Mouse (Mus musculus): Measurements from ENCODE around the gene Hnf4a.

Gene Hnf4a

GRCm38 (mm10) chr2:163552518-163552929, 45.9 kb downstream of the Hnf4a start:
- DNase-seq: no peak

- no peak for DNase-seq
Measured at GRCm38 (mm10) chr2:163554425-163554982, 47.9 kb downstream of the Hnf4a start.

- no peak for DNase-seq
Measured at GRCm38 (mm10) chr2:163554996-163555395, 48.4 kb downstream of the Hnf4a start.

- DNase-seq: no peak
Measured at GRCm38 (mm10) chr2:163555417-163555816, 48.8 kb downstream of the Hnf4a start.

GRCm38 (mm10) chr2:163558548-163558947, 51.9 kb downstream of the Hnf4a start:
- no peak for DNase-seq

- DNase-seq: no peak
Measured at GRCm38 (mm10) chr2:163559236-163559635, 52.6 kb downstream of the Hnf4a start.

GRCm38 (mm10) chr2:163560247-163560646, 53.6 kb downstream of the Hnf4a start:
- DNase-seq: no peak

- no peak for DNase-seq
Measured at GRCm38 (mm10) chr2:163561258-163561948, 54.8 kb downstream of the Hnf4a start.

GRCm38 (mm10) chr2:163564646-163565045, 58.0 kb downstream of the Hnf4a start:
- DNase-seq: no peak

- DNase-seq: no peak
Measured at GRCm38 (mm10) chr2:163574321-163574720, 67.7 kb downstream of the Hnf4a start.

- no peak for DNase-seq
Measured at GRCm38 (mm10) chr2:163575248-163575647, 68.6 kb downstream of the Hnf4a start.

- DNase-seq: no peak
Measured at GRCm38 (mm10) chr2:163577986-163578385, 71.4 kb downstream of the Hnf4a start.

GRCm38 (mm10) chr2:163580069-163580945, 73.7 kb downstream of the Hnf4a start:
- no peak for DNase-seq

GRCm38 (mm10) chr2:163583226-163584087, 76.8 kb downstream of the Hnf4a start:
- DNase-seq: no peak

GRCm38 (mm10) chr2:163584088-163584426, 77.4 kb downstream of the Hnf4a start:
- DNase-seq: no peak

GRCm38 (mm10) chr2:163586384-163587261, 80.0 kb downstream of the Hnf4a start:
- DNase-seq: no peak

GRCm38 (mm10) chr2:163587506-163587905, 80.9 kb downstream of the Hnf4a start:
- DNase-seq: no peak

GRCm38 (mm10) chr2:163590211-163590610, 83.6 kb downstream of the Hnf4a start:
- no peak for DNase-seq

GRCm38 (mm10) chr2:163590996-163591395, 84.4 kb downstream of the Hnf4a start:
- DNase-seq: no peak

GRCm38 (mm10) chr2:163592084-163592483, 85.5 kb downstream of the Hnf4a start:
- DNase-seq: no peak

- DNase-seq: no peak
Measured at GRCm38 (mm10) chr2:163593636-163594282, 87.2 kb downstream of the Hnf4a start.
